Mouse (Mus musculus) intestine, embryonic 14.5 days (tissue): Measurements from ENCODE around the gene Meis2. TPM values are rescaled to one million over a fixed set of nuclear protein-coding genes. Genes with fewer than 3 reads are reported as not detected.

Experiments
- ATAC-seq: fragments of 200-750 bp; cut with Nextera tagmentation; replicated peaks from 2 replicates; pipeline ENCODE4 v1.8.0; 2017; ENCODE audit warnings: low read depth, moderate number of reproducible peaks, moderate TSS enrichment, moderate library complexity; ENCODE audit not compliant: low FRiP score, low TSS enrichment
- DNase-seq: peaks from one replicate; pipeline ENCODE4 v3.0.0-alpha.2; 2018; ENCODE audit warnings: low spot score
- H3K27ac ChIP-seq: fragments of 300-500 bp; sonication (generic); 2 replicates; pipeline ENCODE4 v1.5.1; 2014; ENCODE audit warnings: low read depth, mild to moderate bottlenecking, control low read depth
- H3K27me3 ChIP-seq: fragments of 300-500 bp; sonication (generic); replicated peaks from 2 replicates; pipeline ENCODE4 v1.6.1; 2014; ENCODE audit warnings: low read length, control low read depth; ENCODE audit not compliant: control insufficient read depth, insufficient read depth
- H3K36me3 ChIP-seq: fragments of 300-500 bp; sonication (generic); 2 replicates; pipeline ENCODE4 v1.6.1; 2014; ENCODE audit warnings: low read length, control low read depth; ENCODE audit not compliant: control insufficient read depth, insufficient read depth
- H3K4me1 ChIP-seq: fragments of 300-500 bp; sonication (generic); replicated peaks from 2 replicates; pipeline ENCODE4 v1.6.1; 2014; ENCODE audit warnings: low read length, control low read depth, mixed read lengths; ENCODE audit not compliant: control insufficient read depth, insufficient read depth
- H3K4me2 ChIP-seq: fragments of 300-500 bp; sonication (generic); 2 replicates; pipeline ENCODE4 v1.6.1; 2014; ENCODE audit warnings: low read length
- H3K4me3 ChIP-seq: fragments of 300-500 bp; sonication (generic); 2 replicates; pipeline ENCODE4 v1.5.1; 2014; ENCODE audit warnings: low read depth, low read length, control low read depth, mixed read lengths
- H3K9ac ChIP-seq: fragments of 300-500 bp; sonication (generic); 2 replicates; pipeline ENCODE4 v1.6.1; 2014; ENCODE audit warnings: mild to moderate bottlenecking, low read length
- H3K9me3 ChIP-seq: fragments of 300-500 bp; sonication (generic); 2 replicates; pipeline ENCODE4 v1.6.1; 2016; ENCODE audit warnings: low read length, control low read depth; ENCODE audit not compliant: control insufficient read depth
- WGBS: fragments of 180-500 bp; shearing (Covaris S2); extraction: QIAGEN DNeasy Blood & Tissue Kit; methylation state at CpG from one replicate; pipeline ENCODE4 v1.1.7; 2014; 5-methylcytosine and 5-hydroxymethylcytosine counted together
- polyA plus RNA-seq: library from polyadenylated mRNA; unstranded; fragments of >200 nt; fragmentation: Nextera tagmentation; extraction: Ambion mirVana; gene quantifications from 2 replicates; pipeline ENCODE4 v1.2.1, GENCODE M21; 2014

The Meis2 gene
- polyA plus RNA-seq, 1 experiment from 2014 or later = 67.3 TPM

DNA sequence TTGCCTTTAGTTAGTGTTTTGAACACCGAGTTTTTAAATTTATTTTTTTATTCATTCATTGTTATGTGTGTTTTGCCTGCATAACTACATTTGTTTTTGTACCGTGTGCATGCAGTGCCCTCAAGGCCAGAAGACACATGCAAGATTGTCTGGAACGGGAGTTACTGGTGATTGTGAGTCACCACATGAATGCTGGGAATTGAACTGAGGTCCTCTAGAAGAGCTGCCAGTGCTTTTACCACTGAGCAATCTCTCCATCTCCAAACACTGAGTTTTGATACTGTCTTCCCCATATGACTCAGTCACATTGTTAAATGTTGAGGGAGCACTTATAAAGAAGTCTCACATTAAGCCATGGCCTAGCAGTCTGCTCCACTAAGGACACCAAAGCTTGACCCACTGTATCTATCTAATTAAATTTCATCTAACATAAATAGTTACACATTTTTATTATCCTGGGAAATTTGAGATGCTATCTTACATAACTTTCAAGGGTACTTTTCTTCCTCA lies 94.3 kb downstream of the Meis2 start:
- H3K27ac ChIP-seq = no peak overlapping the region
- H3K4me3 ChIP-seq = no peak overlapping the region
- no peaks in the 10 kb centered on the region for H3K9me3 ChIP-seq
- no peak for DNase-seq
- no peak for ATAC-seq
- H3K36me3 ChIP-seq = peaks cover 16% of the 10 kb centered on the region; the same call in 1 of the 2 replicates
- no peaks in the 10 kb centered on the region for H3K4me1 ChIP-seq
- H3K27me3 ChIP-seq = no peaks in the 10 kb centered on the region
- H3K4me2 ChIP-seq = no peak overlapping the region
- 92% methylated on average over 3 of the region's 3 CpGs for WGBS
- no peak overlapping the region for H3K9ac ChIP-seq

DNA sequence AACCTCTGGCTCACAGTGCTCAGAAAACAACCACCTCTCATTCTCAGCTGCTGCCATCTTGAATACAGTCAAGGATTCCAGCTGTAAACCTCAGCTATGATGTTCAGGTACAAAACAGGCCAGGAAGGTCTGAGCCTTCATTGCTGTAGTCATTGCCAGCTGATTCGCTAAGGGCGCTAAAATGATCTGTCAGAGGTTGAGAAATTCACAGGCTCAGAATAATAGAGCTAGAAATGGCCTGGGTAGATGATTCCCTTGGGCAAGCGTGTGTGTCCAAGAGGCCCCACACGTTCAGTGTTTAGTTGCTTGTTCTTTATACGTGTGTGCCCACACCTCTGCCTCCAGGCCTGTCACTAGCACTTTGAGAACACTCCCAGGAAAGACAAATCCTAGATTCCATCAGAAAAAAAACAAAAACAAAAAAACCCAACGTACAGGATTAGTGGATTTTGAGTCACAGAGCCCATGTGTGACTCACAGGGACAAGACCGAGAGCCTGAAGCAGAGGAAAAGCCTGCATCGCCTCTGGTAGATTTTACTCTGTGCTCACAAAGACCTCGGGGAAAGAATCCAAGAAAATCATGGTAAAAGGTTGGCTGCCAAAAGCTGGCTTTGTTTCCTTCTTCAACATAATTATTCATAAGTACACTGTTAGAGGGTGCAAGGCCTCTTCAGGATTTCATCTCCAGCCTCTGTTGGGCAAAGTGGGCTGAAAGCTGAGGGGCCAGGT lies 95.4 kb downstream of the Meis2 start:
- Histone ChIP-seq H3K27me3 (no peaks in the 10 kb centered on the region), H3K4me3 (no peak overlapping the region), H3K36me3 (peaks cover 6% of the 10 kb centered on the region; the same call in 1 of the 2 replicates), H3K4me1 (no peaks in the 10 kb centered on the region), H3K9me3 (no peaks in the 10 kb centered on the region), H3K27ac (no peak overlapping the region), H3K9ac (no peak overlapping the region), H3K4me2 (no peak overlapping the region)
- 88% methylated on average over 9 of the region's 9 CpGs for WGBS
- no peak for DNase-seq
- no peak for ATAC-seq

DNA sequence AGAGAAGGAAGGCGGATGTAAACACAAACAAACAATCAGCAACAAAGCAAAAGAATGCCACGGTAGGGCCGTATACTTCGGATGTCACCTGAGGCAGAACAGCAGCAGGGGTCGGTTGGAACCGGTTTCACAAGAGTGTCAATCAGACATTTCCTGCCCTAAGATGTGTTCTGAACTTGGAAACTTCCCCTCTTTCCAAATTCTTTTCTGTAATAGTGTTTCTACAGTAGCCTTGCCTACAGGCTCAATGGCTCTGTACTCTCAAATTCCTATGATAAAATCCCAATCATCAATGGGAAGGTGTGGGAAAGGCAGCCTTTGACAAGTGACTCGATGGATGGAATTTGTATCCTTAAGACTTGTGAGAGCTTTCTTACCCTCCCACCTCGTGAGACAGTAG lies 96.4 kb downstream of the Meis2 start:
- ATAC-seq (no peak), DNase-seq (no peak)
- no peak overlapping the region for H3K4me3 ChIP-seq
- peaks cover 7% of the 10 kb centered on the region; the same call in 1 of the 2 replicates for H3K36me3 ChIP-seq
- no peaks in the 10 kb centered on the region for H3K9me3 ChIP-seq
- H3K27me3 ChIP-seq = no peaks in the 10 kb centered on the region
- H3K27ac ChIP-seq = no peak overlapping the region
- H3K4me1 ChIP-seq = no peaks in the 10 kb centered on the region
- H3K4me2 ChIP-seq = no peak overlapping the region
- 63% methylated on average over 8 of the region's 8 CpGs for WGBS
- H3K9ac ChIP-seq = no peak overlapping the region

DNA sequence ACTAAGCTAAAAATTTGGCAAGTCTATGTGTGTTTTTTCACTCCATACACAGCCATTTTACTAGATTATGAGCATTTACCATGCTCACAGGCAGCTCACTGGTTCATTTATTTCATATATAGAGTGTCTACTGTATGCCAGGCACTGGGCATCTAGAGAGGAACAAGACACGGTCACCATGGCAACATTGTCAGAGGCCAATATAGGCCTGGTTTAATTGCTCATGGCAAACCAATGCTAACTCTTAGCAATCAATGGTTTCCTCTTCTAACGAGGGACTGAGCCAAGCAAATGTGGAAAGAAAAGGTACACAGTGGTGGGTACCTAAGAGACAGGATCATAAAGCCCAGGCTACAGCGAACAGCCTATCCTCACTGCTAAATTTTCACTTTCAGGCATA lies 100.7 kb downstream of the Meis2 start:
- DNase-seq = no peak
- H3K27me3 ChIP-seq = no peaks in the 10 kb centered on the region
- WGBS = 88% methylated on average over 3 of the region's 3 CpGs
- 0 out of 2 replicates have a peak, but pooled peaks cover 5% of the 10 kb centered on the region for H3K4me1 ChIP-seq
- no peak for ATAC-seq
- no peak overlapping the region for H3K4me2 ChIP-seq
- no peak overlapping the region for H3K27ac ChIP-seq
- H3K4me3 ChIP-seq = no peak overlapping the region
- H3K9me3 ChIP-seq = no peaks in the 10 kb centered on the region
- no peak overlapping the region for H3K9ac ChIP-seq
- peaks cover 4% of the 10 kb centered on the region; the same call in 1 of the 2 replicates for H3K36me3 ChIP-seq

DNA sequence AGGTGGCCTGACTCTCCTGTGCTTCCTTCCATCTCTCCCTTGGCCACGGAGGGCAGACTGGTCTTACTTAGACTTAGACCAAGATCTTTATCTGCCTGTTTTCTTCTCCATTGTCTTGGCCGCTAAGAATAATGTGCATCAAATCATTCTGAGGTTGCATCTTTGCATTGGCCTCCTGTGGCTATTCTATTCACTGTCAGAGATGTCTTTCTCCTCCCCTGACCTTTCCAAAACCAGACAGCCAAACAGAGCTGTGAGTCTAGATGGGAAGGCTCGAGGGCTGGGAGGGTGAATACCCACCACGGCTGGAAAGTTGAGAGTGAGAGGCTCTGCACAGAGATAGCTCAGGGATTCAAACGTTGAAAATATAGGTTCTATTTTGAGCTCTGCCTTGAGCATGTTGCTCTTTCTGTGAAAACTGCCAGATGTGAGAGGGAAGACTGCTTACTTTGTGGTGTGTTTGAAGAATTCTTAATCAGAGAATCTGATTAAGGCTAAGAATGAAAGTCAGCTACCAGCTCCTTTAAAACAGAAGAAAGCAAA lies 102.3 kb downstream of the Meis2 start:
- 40% methylated on average over 5 of the region's 5 CpGs for WGBS
- Histone ChIP-seq H3K4me2 (no peak overlapping the region), H3K4me3 (no peak overlapping the region), H3K27ac (no peak overlapping the region), H3K27me3 (no peaks in the 10 kb centered on the region), H3K9me3 (no peaks in the 10 kb centered on the region), H3K36me3 (peaks cover 4% of the 10 kb centered on the region; the same call in 1 of the 2 replicates), H3K9ac (no peak overlapping the region), H3K4me1 (0 out of 2 replicates have a peak, but pooled peaks cover 5% of the 10 kb centered on the region)
- no peak for DNase-seq
- no peak for ATAC-seq

DNA sequence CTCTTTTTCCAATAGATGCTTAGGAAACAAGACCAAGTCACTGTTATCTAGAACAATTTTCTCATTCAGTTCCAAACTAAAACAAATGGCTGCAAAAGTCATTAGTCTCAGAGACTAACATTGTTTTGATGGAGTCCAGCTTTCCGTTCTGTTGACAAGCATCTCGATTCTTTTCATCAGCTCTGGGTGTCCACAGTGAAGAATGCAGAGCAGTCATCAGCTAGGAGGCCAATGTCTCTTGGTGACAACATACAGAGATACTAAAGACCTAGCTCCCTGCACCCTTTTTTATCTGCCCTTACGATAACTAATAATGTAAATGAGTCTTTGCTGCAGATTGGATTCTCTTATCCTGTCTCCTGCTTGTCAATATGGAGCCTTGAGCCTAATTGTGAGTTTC lies 102.9 kb downstream of the Meis2 start:
- Histone ChIP-seq H3K4me1 (0 out of 2 replicates have a peak, but pooled peaks cover 5% of the 10 kb centered on the region), H3K36me3 (peaks cover 4% of the 10 kb centered on the region; the same call in 1 of the 2 replicates), H3K27me3 (no peaks in the 10 kb centered on the region), H3K9me3 (no peaks in the 10 kb centered on the region), H3K9ac (no peak overlapping the region), H3K4me3 (no peak overlapping the region), H3K27ac (no peak overlapping the region), H3K4me2 (no peak overlapping the region)
- WGBS = 55% methylated on average over 3 of the region's 3 CpGs
- ATAC-seq (no peak), DNase-seq (peak; percentile 12)

DNA sequence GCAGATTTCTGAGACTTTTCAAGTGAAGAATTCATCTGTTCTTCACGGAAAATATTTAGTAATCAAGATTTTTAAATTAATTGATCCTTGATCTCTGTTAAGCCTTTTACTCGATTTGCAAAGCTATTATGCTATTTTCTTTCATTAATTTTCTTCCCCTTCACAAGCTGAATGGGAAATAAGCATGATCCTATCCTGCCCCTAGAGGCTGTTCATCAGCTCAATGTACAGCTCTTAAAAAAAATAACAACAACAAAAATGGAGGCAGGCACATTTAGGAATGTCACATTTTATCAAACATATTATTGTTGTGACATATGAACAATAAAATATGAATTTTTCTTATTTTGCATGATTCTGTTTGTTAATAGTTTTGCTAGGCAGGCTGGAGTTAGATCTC lies 103.5 kb downstream of the Meis2 start:
- H3K9me3 ChIP-seq = no peaks in the 10 kb centered on the region
- ATAC-seq (no peak), DNase-seq (no peak)
- H3K27ac ChIP-seq = no peak overlapping the region
- 0 out of 2 replicates have a peak, but pooled peaks cover 5% of the 10 kb centered on the region for H3K4me1 ChIP-seq
- peaks cover 4% of the 10 kb centered on the region; the same call in 1 of the 2 replicates for H3K36me3 ChIP-seq
- H3K4me2 ChIP-seq = no peak overlapping the region
- no peak overlapping the region for H3K4me3 ChIP-seq
- H3K27me3 ChIP-seq = no peaks in the 10 kb centered on the region
- 81% methylated on average over 2 of the region's 2 CpGs for WGBS
- H3K9ac ChIP-seq = no peak overlapping the region

DNA sequence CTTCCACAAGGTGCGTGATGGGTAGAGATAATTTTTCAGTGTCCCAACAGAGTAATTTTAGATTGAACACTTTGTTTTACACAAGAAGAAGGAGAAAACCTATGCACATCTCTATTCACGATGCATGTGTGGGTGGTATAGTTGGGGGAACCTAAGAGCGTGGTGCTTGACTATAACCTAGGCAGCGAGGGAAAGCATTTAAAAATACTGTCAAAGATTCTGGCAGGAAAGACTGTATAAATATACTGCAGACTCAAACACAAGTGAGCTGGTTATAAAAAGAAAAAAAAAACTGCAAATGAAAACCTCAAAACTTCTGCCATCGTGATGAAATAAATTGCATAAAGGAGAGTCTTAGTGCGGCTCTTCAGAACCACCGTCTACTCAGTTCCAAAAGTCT lies 105.0 kb downstream of the Meis2 start:
- no peak for ATAC-seq
- 83% methylated on average over 7 of the region's 7 CpGs for WGBS

More for the DNA sequence above, 105.0 kb downstream of the Meis2 start:
- Histone ChIP-seq H3K27me3 (no peaks in the 10 kb centered on the region), H3K27ac (no peak overlapping the region), H3K36me3 (peaks cover 4% of the 10 kb centered on the region; the same call in 1 of the 2 replicates), H3K4me1 (0 out of 2 replicates have a peak, but pooled peaks cover 5% of the 10 kb centered on the region), H3K9me3 (no peaks in the 10 kb centered on the region), H3K9ac (no peak overlapping the region), H3K4me3 (no peak overlapping the region), H3K4me2 (no peak overlapping the region)
- DNase-seq = peak; percentile 24
